Mouse (Mus musculus): ENCODE data around the gene Cntn4.
A peak's percentile ranks its signal among the peaks of the same experiment; 100 is the strongest.

The Cntn4 gene

GRCm38 (mm10) chr6:105677149-105678031 is at the start of gene Cntn4:
TSS of gene Cntn4 (plus strand) at chr6:105677660.
- DNase-seq = peak; percentile 85

GRCm38 (mm10) chr6:105674276-105674675 is 3.2 kb upstream of the Cntn4 start:
- DNase-seq = no peak

GRCm38 (mm10) chr6:105675099-105675498 is 2.4 kb upstream of the Cntn4 start:
- peak; percentile 23 for DNase-seq

GRCm38 (mm10) chr6:105676637-105677036 is 823 bp upstream of the Cntn4 start:
- peak; percentile 6 for DNase-seq

GRCm38 (mm10) chr6:105678778-105679177 is 1.3 kb downstream of the Cntn4 start:
- peak; percentile 21 for DNase-seq

- DNase-seq = no peak
Observed at GRCm38 (mm10) chr6:105681496-105681895, 4.0 kb downstream of the Cntn4 start.

- no peak for DNase-seq
Observed at GRCm38 (mm10) chr6:105683251-105683650, 5.8 kb downstream of the Cntn4 start.

GRCm38 (mm10) chr6:105684123-105684522 is 6.7 kb downstream of the Cntn4 start:
- DNase-seq = no peak

GRCm38 (mm10) chr6:105688195-105688594 is 10.7 kb downstream of the Cntn4 start:
- DNase-seq = no peak

- no peak for DNase-seq
Observed at GRCm38 (mm10) chr6:105742026-105742425, 64.6 kb downstream of the Cntn4 start.

- no peak for DNase-seq
Observed at GRCm38 (mm10) chr6:105780616-105781015, 103.2 kb downstream of the Cntn4 start.

GRCm38 (mm10) chr6:105788462-105788861 is 111.0 kb downstream of the Cntn4 start:
- DNase-seq = no peak

GRCm38 (mm10) chr6:105835099-105835498 is 157.6 kb downstream of the Cntn4 start:
- no peak for DNase-seq

GRCm38 (mm10) chr6:105847296-105847695 is 169.8 kb downstream of the Cntn4 start:
- no peak for DNase-seq

GRCm38 (mm10) chr6:105892838-105893237 is 215.4 kb downstream of the Cntn4 start:
- no peak for DNase-seq

- peak; percentile 36 for DNase-seq
Observed at GRCm38 (mm10) chr6:105938485-105938884, 261.0 kb downstream of the Cntn4 start.

- no peak for DNase-seq
Observed at GRCm38 (mm10) chr6:105939303-105939702, 261.8 kb downstream of the Cntn4 start.

- peak; percentile 17 for DNase-seq
Observed at GRCm38 (mm10) chr6:105940591-105940990, 263.1 kb downstream of the Cntn4 start.

- DNase-seq = no peak
Observed at GRCm38 (mm10) chr6:105991492-105991891, 314.0 kb downstream of the Cntn4 start.

GRCm38 (mm10) chr6:106013018-106013417 is 335.6 kb downstream of the Cntn4 start:
- no peak for DNase-seq

- no peak for DNase-seq
Observed at GRCm38 (mm10) chr6:106015126-106015525, 337.7 kb downstream of the Cntn4 start.

- DNase-seq = no peak
Observed at GRCm38 (mm10) chr6:106048878-106049277, 371.4 kb downstream of the Cntn4 start.

GRCm38 (mm10) chr6:106056123-106056522 is 378.7 kb downstream of the Cntn4 start:
- no peak for DNase-seq

GRCm38 (mm10) chr6:106078071-106078603 is 400.7 kb downstream of the Cntn4 start:
- DNase-seq = no peak
